1 mouse cellular context compared by ENCODE assay signal in the genomic region with DNA sequence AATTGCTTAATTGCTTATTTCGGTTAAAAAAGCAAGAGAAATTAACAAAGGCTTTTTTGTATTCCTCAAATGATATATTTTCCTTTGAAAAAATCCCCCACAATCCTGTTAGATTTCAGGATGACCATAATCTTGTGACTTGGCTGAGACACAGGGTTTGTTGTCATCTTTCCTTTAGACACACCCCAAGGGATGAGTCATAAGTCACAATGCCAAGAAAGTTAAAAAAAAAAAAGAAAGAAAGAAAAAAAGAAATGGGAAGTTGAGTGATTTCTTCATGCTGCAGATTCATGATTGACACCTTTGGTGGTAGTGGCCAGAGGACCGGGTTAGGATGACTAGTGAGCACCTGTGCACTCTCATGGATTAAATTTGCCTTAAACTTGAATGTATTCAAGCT.
TF ChIP-seq lines count a peak whose summit lies in the region.

No protein-coding gene starts in this region.

TF ChIP-seq in MEL, 35 proteins besides CTCF, POLR2A, EP300 and RAD21 (continued from another document):
- no peak for TF ChIP-seq ZC3H11A (IDR thresholded peaks at IDR 0.05; ENCODE audit: low read depth, low read length)
- no peak for TF ChIP-seq E2F4 (IDR thresholded peaks at IDR 0.05; ENCODE audit: borderline replicate concordance, low read depth, low read length)
- TF ChIP-seq CHD1 (IDR thresholded peaks at IDR 0.05; ENCODE audit: low read depth, low read length) = no peak
- no peak for TF ChIP-seq SMC3 (IDR thresholded peaks at IDR 0.05; ENCODE audit: low read depth, low read length)
- TF ChIP-seq MAFK (IDR thresholded peaks at IDR 0.05; ENCODE audit: borderline replicate concordance, low read depth, low read length) = no peak
- TF ChIP-seq JUND (IDR thresholded peaks at IDR 0.05; ENCODE audit: low read depth, low read length) = peak; percentile 95
- TF ChIP-seq MXI1 (IDR thresholded peaks at IDR 0.05; ENCODE audit: low read depth, low read length) = no peak
- TF ChIP-seq ETS1 (IDR thresholded peaks at IDR 0.05; ENCODE audit: low read depth, low read length) = peak; percentile 91
- peak; percentile 96 for TF ChIP-seq ZNF384 (IDR thresholded peaks at IDR 0.05; ENCODE audit: low read depth, low read length)
- TF ChIP-seq MAX (IDR thresholded peaks at IDR 0.05; ENCODE audit: low read length) = no peak; the same call in 1 of the 2 replicates
- 0 out of 2 replicates have a peak, but pooled peaks have one; percentile 34 for TF ChIP-seq SIN3A (IDR thresholded peaks at IDR 0.05; ENCODE audit: low read length)
- no peak for TF ChIP-seq NELFE (IDR thresholded peaks at IDR 0.05; ENCODE audit: low read depth, low read length)
- peak; percentile 90 for TF ChIP-seq RCOR1 (IDR thresholded peaks at IDR 0.05; ENCODE audit: low read depth, low read length)
- peak; percentile 53; the same call in 1 of the 2 replicates for TF ChIP-seq BHLHE40 (IDR thresholded peaks at IDR 0.05; ENCODE audit: borderline replicate concordance, low read depth, low read length)
TF ChIP-seq in MEL: peak in this region for 8.
